Mouse (Mus musculus): ENCODE data around the gene Acr.

DNA sequence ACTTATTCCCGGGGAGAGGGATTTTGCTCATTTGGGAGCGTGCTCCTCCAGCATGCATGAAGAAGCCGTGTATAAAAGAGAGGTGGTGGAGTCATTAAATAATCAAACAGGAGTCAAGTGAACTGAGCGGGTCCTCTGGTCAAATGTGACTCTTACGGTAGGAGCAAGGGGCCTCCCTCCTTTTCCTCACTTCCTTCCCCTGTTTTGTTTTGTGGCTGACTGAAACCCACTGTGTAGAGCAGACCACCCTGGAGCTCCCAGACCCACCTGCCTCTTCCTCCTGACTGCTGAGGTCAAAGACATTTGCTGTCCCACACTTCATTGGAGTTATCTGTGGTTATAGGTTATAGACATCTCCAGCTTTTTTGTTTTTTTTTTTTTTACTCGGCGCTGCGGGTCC is 39.4 kb downstream of the Acr start:
- no peak for TF ChIP-seq CTCF (IDR thresholded peaks at IDR 0.05; ENCODE audit: low read depth)
- TF ChIP-seq EP300 (IDR thresholded peaks at IDR 0.05; ENCODE audit: low read depth): no peak
